Mouse (Mus musculus) MEL (cell line): ENCODE measurements around the gene Cdan1.

Experiments
- BHLHE40 ChIP-seq: IDR thresholded peaks from 2 replicates; pipeline ENCODE4 v1.6.1; 2012; ENCODE audit warnings: low read depth, mild to moderate bottlenecking, inconsistent platforms, low read length, improper control_type of control experiment, borderline replicate concordance
- CTCF ChIP-seq, 3 experiments: IDR thresholded peaks in 2 of 3; conservative IDR thresholded peaks in 1 of 3; 2 replicates each; pipeline ENCODE4 v1.5.1; 2011 to 2012; ENCODE audit warnings: low read length in 3 of 3, low read depth in 2 of 3, mild to moderate bottlenecking in 2 of 3, improper control_type of control experiment in 1 of 3, inconsistent platforms in 1 of 3, mixed read lengths in 1 of 3, moderate library complexity in 1 of 3; ENCODE audit not compliant: control insufficient read depth in 1 of 3, insufficient read depth in 1 of 3, poor library complexity in 1 of 3, severe bottlenecking in 1 of 3
- EP300 ChIP-seq, 2 experiments: IDR thresholded peaks; 2 replicates each; pipeline ENCODE4 v1.6.1; 2011; ENCODE audit warnings: improper control_type of control experiment in 2 of 2, low read length in 2 of 2, low read depth in 1 of 2, mild to moderate bottlenecking in 1 of 2
- GABPA ChIP-seq: IDR thresholded peaks from 2 replicates; pipeline ENCODE4 v1.6.1; 2012; ENCODE audit warnings: low read depth, mild to moderate bottlenecking, inconsistent platforms, low read length, improper control_type of control experiment, moderate library complexity
- HCFC1 ChIP-seq: IDR thresholded peaks from 2 replicates; pipeline ENCODE4 v1.6.1; 2012; ENCODE audit warnings: low read depth, mild to moderate bottlenecking, inconsistent platforms, low read length, improper control_type of control experiment, moderate library complexity
- KAT2A ChIP-seq: conservative IDR thresholded peaks from 2 replicates; pipeline ENCODE4 v1.6.1; 2012; ENCODE audit warnings: low read depth, low read length, improper control_type of control experiment, inconsistent platforms
- MAFK ChIP-seq: IDR thresholded peaks from 2 replicates; pipeline ENCODE4 v1.6.1; 2011; ENCODE audit warnings: low read depth, mild to moderate bottlenecking, low read length, improper control_type of control experiment, borderline replicate concordance
- MXI1 ChIP-seq: IDR thresholded peaks from 2 replicates; pipeline ENCODE4 v1.6.1; 2011; ENCODE audit warnings: mild to moderate bottlenecking, low read depth, low read length, improper control_type of control experiment
- MYC ChIP-seq: IDR thresholded peaks from 2 replicates; pipeline ENCODE4 v1.6.1; 2011; ENCODE audit warnings: low read depth, mild to moderate bottlenecking, low read length, improper control_type of control experiment, moderate library complexity
- POLR2A ChIP-seq, 2 experiments: IDR thresholded peaks; 2 replicates each; pipeline ENCODE4 v1.6.1; 2011 to 2012; ENCODE audit warnings: low read length in 2 of 2, mild to moderate bottlenecking in 2 of 2, control low read depth in 1 of 2, improper control_type of control experiment in 1 of 2, low read depth in 1 of 2, moderate library complexity in 1 of 2; ENCODE audit not compliant: control insufficient read depth in 1 of 2, insufficient read depth in 1 of 2, poor library complexity in 1 of 2
- ZNF384 ChIP-seq: IDR thresholded peaks from 2 replicates; pipeline ENCODE4 v1.6.1; 2012; ENCODE audit warnings: low read depth, mild to moderate bottlenecking, inconsistent platforms, low read length, improper control_type of control experiment

GRCm38 (mm10) chr2:120761922-120762321, 88.0 kb downstream of the Cdan1 start:
- TF ChIP-seq MYC, result no peak
- TF ChIP-seq GABPA, result no peak
- TF ChIP-seq MXI1, result no peak
- TF ChIP-seq KAT2A, result no peak
- no peak for TF ChIP-seq ZNF384
- no peak for TF ChIP-seq BHLHE40
- TF ChIP-seq EP300 (IDR thresholded peaks at IDR 0.05; ENCODE audit: low read depth in 1 of 2, low read length in 2 of 2), result no peak
- TF ChIP-seq POLR2A (IDR thresholded peaks at IDR 0.05; ENCODE audit: control insufficient read depth in 1 of 2, insufficient read depth in 1 of 2, low read depth in 1 of 2, low read length in 2 of 2, poor library complexity in 1 of 2), result no peak
- TF ChIP-seq HCFC1, result no peak
- TF ChIP-seq MAFK, result no peak
- no peak for TF ChIP-seq CTCF (IDR thresholded peaks at IDR 0.05 in 2 of 3, conservative IDR thresholded peaks at IDR 0.05 in 1 of 3; ENCODE audit: control insufficient read depth in 1 of 3, insufficient read depth in 1 of 3, low read depth in 2 of 3, low read length in 3 of 3, poor library complexity in 1 of 3, severe bottlenecking in 1 of 3)
